Mouse (Mus musculus) embryonic fibroblast, embryonic 13.5 days (primary cell): ENCODE data around the gene Nfam1. TPM values are rescaled to one million over a fixed set of nuclear protein-coding genes. Genes with fewer than 3 reads are reported as not detected.

Source experiments
- H3K27ac ChIP-seq: 2 replicates; pipeline ENCODE4 v1.5.1; 2012; ENCODE audit warnings: low read length, control low read depth, inconsistent platforms; ENCODE audit not compliant: insufficient read depth
- H3K4me1 ChIP-seq: 2 replicates; pipeline ENCODE4 v1.6.1; 2011; ENCODE audit warnings: low read length; ENCODE audit not compliant: control insufficient read depth, insufficient read depth
- H3K4me3 ChIP-seq: 2 replicates; pipeline ENCODE4 v1.5.1; 2011; ENCODE audit warnings: mild to moderate bottlenecking, control low read depth, low read length; ENCODE audit not compliant: insufficient read depth
- CTCF ChIP-seq: IDR thresholded peaks from 2 replicates; pipeline ENCODE4 v1.5.1; 2011; ENCODE audit warnings: mild to moderate bottlenecking, control low read depth, low read length, moderate library complexity, borderline replicate concordance; ENCODE audit not compliant: insufficient read depth
- POLR2A ChIP-seq: IDR thresholded peaks from 2 replicates; pipeline ENCODE4 v1.6.1; 2011; ENCODE audit warnings: low read depth, mild to moderate bottlenecking, control low read depth, low read length, moderate library complexity
- polyA plus RNA-seq: library from polyadenylated mRNA; stranded (reverse); fragments of >200 nt; gene quantifications from 2 replicates; pipeline ENCODE4 v1.2.4, GENCODE M21; 2011; ENCODE audit warnings: low read depth; ENCODE audit not compliant: missing spikeins, insufficient read length

Gene Nfam1
- polyA plus RNA-seq, 1 experiment, result 0.70 TPM

- Histone ChIP-seq H3K4me1 (no peaks in the 10 kb centered on the region), H3K4me3 (no peak overlapping the region), H3K27ac (no peak overlapping the region)
- TF ChIP-seq CTCF (no peak), POLR2A (no peak)
Measured at GRCm38 (mm10) chr15:82952292-82952705, 80.8 kb downstream of the Nfam1 start.

GRCm38 (mm10) chr15:82950246-82950645 lies 82.9 kb downstream of the Nfam1 start:
- Histone ChIP-seq H3K27ac (no peak overlapping the region), H3K4me1 (no peaks in the 10 kb centered on the region), H3K4me3 (no peak overlapping the region)
- no peak for TF ChIP-seq CTCF
- TF ChIP-seq POLR2A, result no peak

GRCm38 (mm10) chr15:82947431-82947830 lies 85.7 kb downstream of the Nfam1 start:
- TF ChIP-seq CTCF (no peak), POLR2A (no peak)
- Histone ChIP-seq H3K4me1 (no peaks in the 10 kb centered on the region), H3K4me3 (no peak overlapping the region), H3K27ac (no peak overlapping the region)

- TF ChIP-seq POLR2A (no peak), CTCF (no peak)
- Histone ChIP-seq H3K4me1 (peaks cover 16% of the 10 kb centered on the region), H3K27ac (no peak overlapping the region), H3K4me3 (no peak overlapping the region)
Measured at GRCm38 (mm10) chr15:82944479-82945195, 88.5 kb downstream of the Nfam1 start.

Other genes with a start within 250 kb of the Nfam1 start
- not detected in 2 replicates for gene Cyp2d26, start 239.0 kb downstream of the Nfam1 start, polyA plus RNA-seq
- 53.6 and 56.9 TPM in 2 replicates for gene Tcf20, start 45.4 kb downstream of the Nfam1 start, polyA plus RNA-seq
- gene Serhl, start 56.2 kb upstream of the Nfam1 start, polyA plus RNA-seq, result 25.1 and 31.2 TPM in 2 replicates
- 70.9 and 72.7 TPM in 2 replicates for gene Rrp7a, start 89.5 kb upstream of the Nfam1 start, polyA plus RNA-seq
- 70.6 and 78.3 TPM in 2 replicates for gene Poldip3, start 116.1 kb upstream of the Nfam1 start, polyA plus RNA-seq
- 273 and 297 TPM in 2 replicates for gene Cyb5r3, start 139.3 kb upstream of the Nfam1 start, polyA plus RNA-seq
- gene A4galt, start 218.5 kb upstream of the Nfam1 start, polyA plus RNA-seq, result 10.5 and 14.0 TPM in 2 replicates